Mouse (Mus musculus) E14TG2a.4 (cell line): ENCODE measurements at regions not wholly inside any gene's neighbourhood (a gene's known extent, or its start where the extent isn't known, plus 50 kb on each side); places are given as distances from the start of the nearest gene placed in this dataset.

Experiments used
- CTCF ChIP-seq: conservative IDR thresholded peaks from 2 replicates; pipeline ENCODE4 v1.5.1; 2014; ENCODE audit warnings: low read length
- NANOG ChIP-seq: IDR thresholded peaks from 2 replicates; pipeline ENCODE4 v1.6.1; 2014; ENCODE audit warnings: borderline replicate concordance, low read length, mixed read lengths
- POU5F1 ChIP-seq: IDR thresholded peaks from 2 replicates; pipeline ENCODE4 v1.6.1; 2014; ENCODE audit warnings: low read length, borderline replicate concordance

DNA sequence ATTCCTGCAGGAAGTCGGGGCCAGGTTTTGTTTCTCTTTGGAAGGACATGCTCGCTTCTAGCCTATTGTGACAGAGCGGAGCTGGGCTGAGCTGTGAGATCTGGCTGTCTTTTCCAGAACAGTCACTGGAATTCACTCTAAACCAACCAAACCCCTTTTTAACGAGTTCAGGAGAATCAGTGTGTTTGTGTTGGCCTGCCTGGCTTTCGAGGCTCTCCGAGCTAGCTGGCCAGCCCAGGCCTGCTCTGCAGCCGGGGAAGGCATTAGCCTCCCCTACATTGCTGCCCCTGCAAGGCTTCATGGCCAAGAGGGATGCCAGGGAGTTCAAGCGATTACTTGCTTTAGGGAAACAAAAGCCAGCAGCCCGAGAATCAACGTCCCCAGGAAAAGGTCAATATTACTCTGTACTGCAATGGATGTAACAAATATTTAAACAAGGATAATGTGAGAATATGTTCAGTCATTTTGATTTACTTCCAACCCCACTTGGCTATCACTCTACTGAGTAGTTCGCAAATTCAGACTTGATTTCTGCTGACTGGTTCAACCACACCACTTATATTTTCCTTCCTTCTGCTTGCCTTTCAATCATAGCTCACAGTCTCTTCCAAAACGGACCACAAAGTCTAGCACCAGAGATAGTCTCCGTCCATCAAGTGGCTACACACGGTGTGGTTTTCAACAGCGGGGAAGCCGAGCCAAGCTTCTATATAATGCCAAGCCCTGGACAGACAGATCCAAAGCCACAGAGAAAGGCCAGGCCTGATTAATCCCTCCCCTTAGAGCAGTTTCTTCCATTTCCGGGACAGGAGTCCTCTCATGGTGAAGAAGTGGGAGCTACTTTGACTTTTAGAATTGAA is 424.6 kb downstream of the Wdr11 start:
- TF ChIP-seq CTCF = no peak
- no peak for TF ChIP-seq POU5F1
- TF ChIP-seq NANOG = no peak
